Mouse (Mus musculus) forebrain, embryonic 10.5 days (tissue): Measurements from ENCODE around the gene Usp6nl. TPM values are rescaled to one million over a fixed set of nuclear protein-coding genes. Genes with fewer than 3 reads are reported as not detected.

ENCODE experiments used
- polyA plus RNA-seq: library from polyadenylated mRNA; unstranded; fragments of >200 nt; fragmentation: Nextera tagmentation; extraction: Ambion mirVana; gene quantifications from 2 replicates; pipeline ENCODE4 v1.2.1, GENCODE M21; 2016

Gene Usp6nl
- polyA plus RNA-seq, 1 experiment from 2014 or later: 9.7 TPM

Other genes starting within 250 kb of the Usp6nl start
- gene Proser2, start 192.5 kb upstream of the Usp6nl start, polyA plus RNA-seq: 2.3 and 2.9 TPM in 2 replicates
- 1.4 and 2.3 TPM in 2 replicates for gene Echdc3, start 109.6 kb upstream of the Usp6nl start, polyA plus RNA-seq